Mouse (Mus musculus): ENCODE data around the gene Ppp2r5c. TPM values are rescaled to one million over a fixed set of nuclear protein-coding genes. Genes with fewer than 3 reads are reported as not detected.

The Ppp2r5c gene
- polyA plus RNA-seq, 1 experiment from 2014 or later, result 145 TPM

GRCm38 (mm10) chr12:110445775-110446174 lies 1.1 kb upstream of the Ppp2r5c start:
- Histone ChIP-seq H3K27me3 (replicated peaks) (no peaks in the 10 kb centered on the region), H3K9me3 (no peaks in the 10 kb centered on the region), H3K4me3 (replicated peaks) (peak overlapping the region; percentile 92), H3K27ac (peak overlapping the region; percentile 94), H3K4me2 (peak overlapping the region; percentile 75), H3K4me1 (peaks cover 6% of the 10 kb centered on the region; the same call in 1 of the 2 replicates), H3K36me3 (no peaks in the 10 kb centered on the region), H3K9ac (peak overlapping the region; percentile 21; the same call in 1 of the 2 replicates)
- 27% methylated on average over 7 of the region's 7 CpGs for WGBS
- ATAC-seq (ENCODE audit: insufficient read depth, low FRiP score, low read depth), result no peak

GRCm38 (mm10) chr12:110447306-110447705 lies 386 bp downstream of the Ppp2r5c start:
- Histone ChIP-seq H3K9me3 (no peaks in the 10 kb centered on the region), H3K27me3 (replicated peaks) (no peaks in the 10 kb centered on the region), H3K36me3 (no peaks in the 10 kb centered on the region), H3K4me1 (peaks cover 6% of the 10 kb centered on the region; the same call in 1 of the 2 replicates), H3K4me2 (peak overlapping the region; percentile 93), H3K9ac (peak overlapping the region; percentile 91), H3K4me3 (replicated peaks) (peak overlapping the region; percentile 92), H3K27ac (peak overlapping the region; percentile 80)
- peak; percentile 32 for ATAC-seq (ENCODE audit: insufficient read depth, low FRiP score, low read depth)
- under 1% methylated on average over 28 of the region's 39 CpGs for WGBS

- peaks cover 6% of the 10 kb centered on the region; the same call in 1 of the 2 replicates for H3K4me1 ChIP-seq
- H3K9ac ChIP-seq, result no peak overlapping the region
- no peak overlapping the region for H3K27ac ChIP-seq
- no peaks in the 10 kb centered on the region for H3K36me3 ChIP-seq
- H3K4me3 ChIP-seq (replicated peaks), result no peak overlapping the region
- no peak overlapping the region for H3K4me2 ChIP-seq
- WGBS, result 90% methylated on average over 10 of the region's 10 CpGs
- no peak for ATAC-seq (ENCODE audit: insufficient read depth, low FRiP score, low read depth)
- H3K27me3 ChIP-seq (replicated peaks), result no peaks in the 10 kb centered on the region
- no peaks in the 10 kb centered on the region for H3K9me3 ChIP-seq
These were observed 1.8 kb downstream of the Ppp2r5c start for GRCm38 (mm10) chr12:110448767-110449166.

GRCm38 (mm10) chr12:110454223-110454622 lies 7.3 kb downstream of the Ppp2r5c start:
- Histone ChIP-seq H3K9ac (no peak overlapping the region), H3K9me3 (no peaks in the 10 kb centered on the region), H3K4me3 (replicated peaks) (no peak overlapping the region), H3K27ac (no peak overlapping the region), H3K4me2 (no peak overlapping the region), H3K4me1 (peaks cover 2% of the 10 kb centered on the region; the same call in 1 of the 2 replicates), H3K27me3 (replicated peaks) (no peaks in the 10 kb centered on the region), H3K36me3 (no peaks in the 10 kb centered on the region)
- WGBS, result 9% methylated on average over 5 of the region's 5 CpGs
- peak; percentile 91 for ATAC-seq (ENCODE audit: insufficient read depth, low FRiP score, low read depth)

GRCm38 (mm10) chr12:110456024-110456423 lies 9.1 kb downstream of the Ppp2r5c start:
- H3K27ac ChIP-seq, result no peak overlapping the region
- H3K9ac ChIP-seq, result no peak overlapping the region
- no peak overlapping the region for H3K4me2 ChIP-seq
- no peaks in the 10 kb centered on the region for H3K9me3 ChIP-seq
- 84% methylated on average over 7 of the region's 7 CpGs for WGBS
- H3K36me3 ChIP-seq, result no peaks in the 10 kb centered on the region
- no peak for ATAC-seq (ENCODE audit: insufficient read depth, low FRiP score, low read depth)
- H3K27me3 ChIP-seq (replicated peaks), result no peaks in the 10 kb centered on the region
- peaks cover 2% of the 10 kb centered on the region; the same call in 1 of the 2 replicates for H3K4me1 ChIP-seq
- no peak overlapping the region for H3K4me3 ChIP-seq (replicated peaks)

GRCm38 (mm10) chr12:110458667-110459066 lies 11.7 kb downstream of the Ppp2r5c start:
- Histone ChIP-seq H3K9ac (no peak overlapping the region), H3K27ac (no peak overlapping the region), H3K27me3 (replicated peaks) (no peaks in the 10 kb centered on the region), H3K4me3 (replicated peaks) (no peak overlapping the region), H3K36me3 (no peaks in the 10 kb centered on the region), H3K9me3 (no peaks in the 10 kb centered on the region), H3K4me1 (peaks cover 2% of the 10 kb centered on the region; the same call in 1 of the 2 replicates), H3K4me2 (no peak overlapping the region)
- WGBS, result 73% methylated on average over 6 of the region's 6 CpGs
- no peak for ATAC-seq (ENCODE audit: insufficient read depth, low FRiP score, low read depth)

GRCm38 (mm10) chr12:110460418-110461300 lies 13.7 kb downstream of the Ppp2r5c start:
- Histone ChIP-seq H3K4me2 (no peak overlapping the region), H3K4me3 (replicated peaks) (no peak overlapping the region), H3K4me1 (no peaks in the 10 kb centered on the region), H3K27me3 (replicated peaks) (no peaks in the 10 kb centered on the region), H3K36me3 (no peaks in the 10 kb centered on the region), H3K27ac (no peak overlapping the region), H3K9ac (no peak overlapping the region), H3K9me3 (no peaks in the 10 kb centered on the region)
- 82% methylated on average over 18 of the region's 18 CpGs for WGBS
- ATAC-seq (ENCODE audit: insufficient read depth, low FRiP score, low read depth), result no peak

GRCm38 (mm10) chr12:110463711-110464110 lies 16.8 kb downstream of the Ppp2r5c start:
- ATAC-seq (ENCODE audit: insufficient read depth, low FRiP score, low read depth), result no peak
- Histone ChIP-seq H3K4me3 (replicated peaks) (no peak overlapping the region), H3K4me2 (no peak overlapping the region), H3K27me3 (replicated peaks) (no peaks in the 10 kb centered on the region), H3K27ac (no peak overlapping the region), H3K36me3 (no peaks in the 10 kb centered on the region), H3K4me1 (no peaks in the 10 kb centered on the region), H3K9me3 (no peaks in the 10 kb centered on the region), H3K9ac (no peak overlapping the region)
- 68% methylated on average over 8 of the region's 8 CpGs for WGBS

- no peaks in the 10 kb centered on the region for H3K9me3 ChIP-seq
- H3K9ac ChIP-seq, result no peak overlapping the region
- no peak overlapping the region for H3K4me2 ChIP-seq
- WGBS, result 72% methylated on average over 3 of the region's 3 CpGs
- no peak for ATAC-seq (ENCODE audit: insufficient read depth, low FRiP score, low read depth)
- H3K4me1 ChIP-seq, result no peaks in the 10 kb centered on the region
- no peak overlapping the region for H3K27ac ChIP-seq
- H3K27me3 ChIP-seq (replicated peaks), result no peaks in the 10 kb centered on the region
- no peaks in the 10 kb centered on the region for H3K36me3 ChIP-seq
- H3K4me3 ChIP-seq (replicated peaks), result no peak overlapping the region
These were observed 24.5 kb downstream of the Ppp2r5c start for GRCm38 (mm10) chr12:110471426-110471825.

- H3K9ac ChIP-seq, result no peak overlapping the region
- H3K4me2 ChIP-seq, result no peak overlapping the region
- H3K9me3 ChIP-seq, result no peaks in the 10 kb centered on the region
- WGBS, result 70% methylated on average over 3 of the region's 3 CpGs
- no peaks in the 10 kb centered on the region for H3K27me3 ChIP-seq (replicated peaks)
- no peak for ATAC-seq (ENCODE audit: insufficient read depth, low FRiP score, low read depth)
- no peaks in the 10 kb centered on the region for H3K4me1 ChIP-seq
- H3K27ac ChIP-seq, result no peak overlapping the region
- no peak overlapping the region for H3K4me3 ChIP-seq (replicated peaks)
- no peaks in the 10 kb centered on the region for H3K36me3 ChIP-seq
These were observed 25.3 kb downstream of the Ppp2r5c start for GRCm38 (mm10) chr12:110472247-110472646.

GRCm38 (mm10) chr12:110474497-110474896 lies 27.6 kb downstream of the Ppp2r5c start:
- 40% methylated on average over 8 of the region's 8 CpGs for WGBS
- Histone ChIP-seq H3K27ac (no peak overlapping the region), H3K4me3 (replicated peaks) (no peak overlapping the region), H3K4me2 (no peak overlapping the region), H3K27me3 (replicated peaks) (no peaks in the 10 kb centered on the region), H3K9me3 (no peaks in the 10 kb centered on the region), H3K4me1 (no peaks in the 10 kb centered on the region), H3K9ac (no peak overlapping the region), H3K36me3 (peaks cover 3% of the 10 kb centered on the region; the same call in 1 of the 2 replicates)
- no peak for ATAC-seq (ENCODE audit: insufficient read depth, low FRiP score, low read depth)

- Histone ChIP-seq H3K9me3 (no peaks in the 10 kb centered on the region), H3K27ac (no peak overlapping the region), H3K4me1 (no peaks in the 10 kb centered on the region), H3K4me3 (replicated peaks) (no peak overlapping the region), H3K9ac (no peak overlapping the region), H3K36me3 (peaks cover 3% of the 10 kb centered on the region; the same call in 1 of the 2 replicates), H3K4me2 (no peak overlapping the region), H3K27me3 (replicated peaks) (no peaks in the 10 kb centered on the region)
- 83% methylated on average over 9 of the region's 9 CpGs for WGBS
- ATAC-seq (ENCODE audit: insufficient read depth, low FRiP score, low read depth), result no peak
These were observed 29.6 kb downstream of the Ppp2r5c start for GRCm38 (mm10) chr12:110476561-110476960.
